ENCODE assay signal across 10 mouse cellular contexts in genomic region chrX:48108394-48109315, GRCm38 (mm10). TPM values are rescaled to one million over a fixed set of nuclear protein-coding genes. Genes with fewer than 3 reads are reported as not detected.
A peak's percentile ranks its signal among the peaks of the same experiment; 100 is the strongest.
DNase-seq lines count a peak whose midpoint lies in the region; ATAC-seq and TF ChIP-seq lines count a peak whose summit lies in the region.
"Had no signal": no experiment of that assay in that cellular context is flagged by ENCODE, and none has a peak within 500 bp of the region (broad histone marks: within the 10 kb centered on the region; RNA-seq: fewer than 3 reads in every experiment).

TSS of gene Xpnpep2 (plus strand) at chrX:48108725.

- H3K9ac ChIP-seq in neural tube, embryonic 15.5 days (replicated peaks) = no peak within 1 kb of the TSS
- no peak within 1 kb of the TSS for H3K9ac ChIP-seq in forebrain, postnatal 0 days

- no peak within 1 kb of the TSS for H3K4me3 ChIP-seq in neural tube, embryonic 15.5 days (replicated peaks)
- no peak within 1 kb of the TSS for H3K4me3 ChIP-seq in forebrain, postnatal 0 days (ENCODE audit: low read depth, low read length)

- H3K9me3 ChIP-seq in neural tube, embryonic 15.5 days (replicated peaks) = no peaks in the 10 kb centered on the region
- no peaks in the 10 kb centered on the region for H3K9me3 ChIP-seq in forebrain, postnatal 0 days (ENCODE audit: low read length)
- H3K9me3 ChIP-seq: G1E had no signal

- WGBS in neural tube, embryonic 15.5 days = 71% methylated on average over 6 of the region's 6 CpGs
- 76% methylated on average over 6 of the region's 6 CpGs for WGBS in forebrain, postnatal 0 days

- no peak for TF ChIP-seq CTCF in forebrain, postnatal 0 days (IDR thresholded peaks at IDR 0.05; ENCODE audit: low read depth)

- no peak for ATAC-seq in neural tube, embryonic 15.5 days (ENCODE audit: low FRiP score)
- no peak for ATAC-seq in forebrain, postnatal 0 days

- DNase-seq in neural tube, embryonic 10.5 days (ENCODE audit: extremely low spot score, low spot score) = peak; percentile 15
- peak; percentile 15 for DNase-seq in gastrocnemius, postnatal 10 days
- DNase-seq in kidney, postnatal 4 days = peak; percentile 29 to 66
- no peak for DNase-seq in spleen, postnatal 4 days (ENCODE audit: low spot score in 2 of 2)
- no peak for DNase-seq in frontal cortex, postnatal 25 days (ENCODE audit: low spot score in 2 of 2)
- DNase-seq in forebrain, postnatal 0 days = no peak
- DNase-seq in thymus, postnatal 0 days (ENCODE audit: low spot score) = no peak

- no peaks in the 10 kb centered on the region for H3K27me3 ChIP-seq in neural tube, embryonic 15.5 days (replicated peaks)
- H3K27me3 ChIP-seq in forebrain, postnatal 0 days (ENCODE audit: insufficient read depth, low read length) = no peaks in the 10 kb centered on the region

- no peak within 1 kb of the TSS for H3K4me2 ChIP-seq in neural tube, embryonic 15.5 days
- H3K4me2 ChIP-seq in forebrain, postnatal 0 days (ENCODE audit: low read depth) = no peak within 1 kb of the TSS

- no peaks in the 10 kb centered on the region for H3K4me1 ChIP-seq in neural tube, embryonic 15.5 days
- H3K4me1 ChIP-seq in forebrain, postnatal 0 days (ENCODE audit: insufficient read depth) = no peaks in the 10 kb centered on the region

- no peaks in the 10 kb centered on the region for H3K36me3 ChIP-seq in neural tube, embryonic 15.5 days
- H3K36me3 ChIP-seq in forebrain, postnatal 0 days (ENCODE audit: insufficient read depth) = no peaks in the 10 kb centered on the region
- H3K36me3 ChIP-seq: G1E had no signal

- no peak within 1 kb of the TSS for H3K27ac ChIP-seq in neural tube, embryonic 15.5 days (replicated peaks)
- no peak within 1 kb of the TSS for H3K27ac ChIP-seq in forebrain, postnatal 0 days (ENCODE audit: low read depth, low read length)
- H3K27ac ChIP-seq: macrophage had no signal

RNA-seq across cellular contexts. Expression of gene Xpnpep2, which starts in this region (rescaled TPM):
- polyA plus RNA-seq in neural tube, embryonic 15.5 days (2015; fragmentation: Nextera tagmentation; extraction: Ambion mirVana) = 0.31 and 0.54 TPM in 2 replicates
- total RNA-seq in gastrocnemius, postnatal 10 days (2021) = 1 to 10 TPM; 2.2 to 3.2 TPM
- 0.38 and 0.62 TPM in 2 replicates for total RNA-seq in forebrain, postnatal 0 days (2014; rRNA removed)
- polyA plus RNA-seq in forebrain, postnatal 0 days (2015; fragmentation: Nextera tagmentation; extraction: Ambion mirVana) = 0.76 and 0.84 TPM in 2 replicates
- 0.46 and 0.55 TPM in 2 replicates for polyA plus RNA-seq in thymus, postnatal 0 days (2015; fragmentation: Nextera tagmentation; extraction: Ambion mirVana)
- polyA plus RNA-seq: macrophage had no signal

Comparison
In these comparisons a context has a peak if more than half of its experiments do, and no peak if none do; other contexts are left out.
1. DNase-seq: peak in neural tube, embryonic 10.5 days (single experiment), gastrocnemius, postnatal 10 days (single experiment) and kidney, postnatal 4 days (2 of 2); none in spleen, postnatal 4 days (0 of 2), frontal cortex, postnatal 25 days (0 of 2), forebrain, postnatal 0 days (single experiment) and thymus, postnatal 0 days (single experiment).